32 mouse cellular contexts compared by ENCODE assay signal in genomic region chr8:61351638-61352037, GRCm38 (mm10).
DNase-seq lines count a peak whose midpoint lies in the region; ATAC-seq and TF ChIP-seq lines count a peak whose summit lies in the region.
"Had no signal": no experiment of that assay in that cellular context is flagged by ENCODE, and none has a peak within 500 bp of the region (broad histone marks: within the 10 kb centered on the region; RNA-seq: fewer than 3 reads in every experiment).

No protein-coding gene starts in this region.

- intact Hi-C loops in left cerebral cortex, adult 2 months (cut with DNase I), result loop anchor here (2.0 to 5.0 kb wide), 3 partner anchors 44 to 234 kb away; no protein-coding TSS in a partner anchor

- 93% methylated on average over 5 of the region's 5 CpGs for WGBS in forebrain, embryonic 10.5 days
- WGBS in forebrain, embryonic 15.5 days, result 92% methylated on average over 5 of the region's 5 CpGs

- H3K36me3 ChIP-seq in forebrain, embryonic 10.5 days (replicated peaks), result peaks cover 51% of the 10 kb centered on the region
- H3K36me3 ChIP-seq in forebrain, embryonic 15.5 days, result peaks cover 10% of the 10 kb centered on the region; the same call in 1 of the 2 replicates

- no peaks in the 10 kb centered on the region for H3K9me3 ChIP-seq in forebrain, embryonic 10.5 days
- H3K9me3 ChIP-seq in forebrain, embryonic 15.5 days, result no peaks in the 10 kb centered on the region
- H3K9me3 ChIP-seq: embryonic facial prominence, embryonic 12.5 days; hindbrain, embryonic 13.5 days; liver, embryonic 12.5 days; neural tube, embryonic 13.5 days had no signal

- no peak for ATAC-seq in forebrain, embryonic 15.5 days (replicated peaks)
- ATAC-seq: activated CD4-positive, CD25-positive, alpha-beta regulatory T cell, adult 4 months; forebrain, embryonic 16.5 days; intestine, embryonic 16.5 days; liver, embryonic 12.5 days; liver, postnatal 0 days had no signal

- TF ChIP-seq CTCF in left cerebral cortex, adult 2 months (IDR thresholded peaks at IDR 0.05), result no peak

- no peaks in the 10 kb centered on the region for H3K27me3 ChIP-seq in forebrain, embryonic 10.5 days (ENCODE audit: poor library complexity, severe bottlenecking)
- no peaks in the 10 kb centered on the region for H3K27me3 ChIP-seq in forebrain, embryonic 15.5 days
- H3K27me3 ChIP-seq: CH12.LX; embryonic facial prominence, embryonic 12.5 days; hindbrain, embryonic 13.5 days; liver, embryonic 12.5 days; neural tube, embryonic 13.5 days had no signal

- no peak overlapping the region for H3K9ac ChIP-seq in forebrain, embryonic 15.5 days (replicated peaks)
- H3K9ac ChIP-seq: embryonic facial prominence, embryonic 12.5 days; hindbrain, embryonic 13.5 days; liver, embryonic 12.5 days; liver, postnatal 0 days; neural tube, embryonic 13.5 days had no signal

- no peak overlapping the region for H3K4me3 ChIP-seq in forebrain, embryonic 10.5 days
- no peak overlapping the region for H3K4me3 ChIP-seq in forebrain, embryonic 15.5 days
- peak overlapping the region; percentile 19; the same call in 1 of the 2 replicates for H3K4me3 ChIP-seq in left cerebral cortex, adult 2 months
- H3K4me3 ChIP-seq: embryonic facial prominence, embryonic 12.5 days; hindbrain, embryonic 13.5 days; liver, embryonic 12.5 days; myocyte; neural tube, embryonic 13.5 days had no signal

- no peak overlapping the region for H3K4me2 ChIP-seq in forebrain, embryonic 15.5 days (replicated peaks)
- H3K4me2 ChIP-seq: embryonic facial prominence, embryonic 12.5 days; heart, embryonic 11.5 days; hindbrain, embryonic 13.5 days; liver, embryonic 12.5 days; midbrain, embryonic 11.5 days; neural tube, embryonic 13.5 days had no signal

- H3K4me1 ChIP-seq in forebrain, embryonic 10.5 days, result peaks cover 35% of the 10 kb centered on the region
- peaks cover 12% of the 10 kb centered on the region; the same call in 1 of the 2 replicates for H3K4me1 ChIP-seq in forebrain, embryonic 15.5 days
- H3K4me1 ChIP-seq: liver, embryonic 12.5 days had no signal

- no peak for DNase-seq in forebrain, embryonic 10.5 days (ENCODE audit: extremely low spot score, low spot score)
- no peak for DNase-seq in left cerebral cortex, adult 2 months (ENCODE audit: extremely low spot score in 1 of 2, low spot score in 2 of 2)
- no peak for DNase-seq in left cerebral cortex, adult 11 months (ENCODE audit: low spot score)
- DNase-seq in right cerebral cortex, adult 18-20 months, result peak; percentile 30
- no peak for DNase-seq in right cerebral cortex, postnatal 25 days
- no peak for DNase-seq in cerebellum, adult 9-10 months
- DNase-seq: adrenal gland, adult 2 months; adrenal gland, postnatal 36 days; cerebellum, adult 8-10 months; cerebellum, postnatal 36 days; embryo, embryonic 11 days; gastrocnemius, postnatal 25 days; heart, adult 18-20 months; heart, postnatal 36 days; kidney, adult 8-10 months; kidney, postnatal 4 days; liver, postnatal 0 days; lung, postnatal 10 days; thymus, postnatal 14 days had no signal

- H3K27ac ChIP-seq in forebrain, embryonic 10.5 days, result 0 out of 2 replicates have a peak overlapping the region, but pooled peaks have one; percentile 15
- no peak overlapping the region for H3K27ac ChIP-seq in forebrain, embryonic 15.5 days (replicated peaks)
- peak overlapping the region; percentile 54 for H3K27ac ChIP-seq in left cerebral cortex, adult 2 months
- H3K27ac ChIP-seq: embryonic facial prominence, embryonic 12.5 days; hindbrain, embryonic 13.5 days; kidney, postnatal 0 days; liver, embryonic 12.5 days; neural tube, embryonic 13.5 days had no signal
